Mouse (Mus musculus): Measurements from ENCODE around the gene Hsd17b14. TPM values are rescaled to one million over a fixed set of nuclear protein-coding genes. Genes with fewer than 3 reads are reported as not detected.
"Not testable (repeated sequence)": the region's sequence is repeated elsewhere in the genome, so short reads cannot be mapped to it uniquely, and the experiment has no call there.

The Hsd17b14 gene
- polyA plus RNA-seq (2015; fragmentation: Nextera tagmentation; extraction: Ambion mirVana) = 0.37 TPM in 1 of 2 replicates, not detected in the other

DNA sequence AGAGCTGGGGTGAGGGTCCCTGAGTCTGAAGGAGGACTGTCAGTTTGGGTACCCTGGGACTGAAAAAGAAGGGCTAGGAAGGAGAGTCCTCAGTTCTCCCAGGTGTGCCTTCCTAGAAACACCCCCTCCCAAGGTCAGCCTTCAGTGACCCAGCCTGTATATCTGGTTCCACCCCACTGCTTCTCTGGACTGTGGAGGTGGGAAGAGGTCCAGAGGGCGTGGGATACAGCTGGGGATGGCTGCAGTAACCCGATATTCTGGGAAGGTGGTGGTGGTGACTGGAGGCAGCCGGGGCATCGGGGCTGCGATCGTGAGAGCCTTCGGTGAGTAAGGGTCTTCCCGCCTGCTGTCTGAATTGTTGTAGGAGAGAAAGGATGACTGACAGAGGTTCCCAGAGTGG is at the start of gene Hsd17b14:
TSS of gene Hsd17b14 (plus strand) at position 150 of the 400 bp plus-strand sequence.
- no peaks in the 10 kb centered on the region for H3K4me1 ChIP-seq
- no peaks in the 10 kb centered on the region for H3K27me3 ChIP-seq (replicated peaks)
- no peak within 1 kb of the TSS for H3K27ac ChIP-seq
- H3K9me3 ChIP-seq = no peaks in the 10 kb centered on the region
- no peak within 1 kb of the TSS for H3K4me3 ChIP-seq
- no peaks in the 10 kb centered on the region for H3K36me3 ChIP-seq (replicated peaks)
- no peak for ATAC-seq (replicated peaks)
- no peak within 1 kb of the TSS for H3K9ac ChIP-seq
- WGBS = 53% methylated on average over 8 of the region's 8 CpGs
- H3K4me2 ChIP-seq = no peak within 1 kb of the TSS

DNA sequence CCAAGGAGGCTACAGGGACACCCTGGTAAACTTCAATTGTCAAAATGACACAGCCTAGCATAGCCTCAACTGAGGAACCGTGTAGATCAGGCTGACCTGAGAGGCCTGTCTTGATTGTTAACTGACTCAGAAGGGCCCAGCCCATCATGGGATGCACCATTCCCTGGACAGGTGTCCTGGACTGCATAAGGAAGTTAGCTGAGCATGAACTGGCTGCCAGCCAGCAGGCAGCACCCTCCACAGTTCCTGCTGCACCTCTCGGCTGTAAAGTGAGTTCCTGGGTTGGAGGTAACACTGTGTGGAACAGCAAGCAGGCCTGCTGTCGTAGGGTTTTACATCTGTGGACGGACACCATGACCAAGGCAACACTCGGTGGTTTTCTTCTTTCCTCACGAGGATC is 47.1 kb upstream of the Hsd17b14 start:
- Histone ChIP-seq H3K9ac (no peak overlapping the region), H3K27me3 (replicated peaks) (no peaks in the 10 kb centered on the region), H3K4me1 (peaks cover 16% of the 10 kb centered on the region), H3K4me3 (no peak overlapping the region), H3K36me3 (replicated peaks) (0 out of 2 replicates have a peak, but pooled peaks cover 4% of the 10 kb centered on the region), H3K9me3 (no peaks in the 10 kb centered on the region), H3K4me2 (no peak overlapping the region), H3K27ac (no peak overlapping the region)
- no peak for ATAC-seq (replicated peaks)
- WGBS = 91% methylated on average over 6 of the region's 6 CpGs

DNA sequence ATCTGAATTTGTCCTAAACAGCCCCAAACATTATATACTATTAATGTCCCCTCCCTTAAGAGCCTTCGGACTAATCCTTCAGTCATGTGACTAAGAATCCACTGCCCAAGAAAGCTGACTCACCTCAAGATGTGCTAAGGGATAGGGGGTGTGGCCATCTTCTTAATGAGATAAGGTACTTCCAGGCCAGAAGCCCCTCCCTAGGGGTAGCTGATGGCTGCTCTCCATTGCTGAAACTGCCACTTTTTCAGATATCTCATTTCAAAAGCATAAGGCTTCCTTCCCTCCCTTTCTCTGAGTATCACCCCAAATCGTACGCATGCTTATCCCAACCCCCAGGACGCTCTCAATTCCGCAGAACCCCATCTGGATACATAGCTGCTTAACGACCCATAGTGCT is 46.1 kb upstream of the Hsd17b14 start:
- WGBS = 92% methylated on average over 6 of the region's 6 CpGs
- H3K4me2 ChIP-seq = peak overlapping the region; percentile 93; the same call in 1 of the 2 replicates
- no peak overlapping the region for H3K9ac ChIP-seq

DNA sequence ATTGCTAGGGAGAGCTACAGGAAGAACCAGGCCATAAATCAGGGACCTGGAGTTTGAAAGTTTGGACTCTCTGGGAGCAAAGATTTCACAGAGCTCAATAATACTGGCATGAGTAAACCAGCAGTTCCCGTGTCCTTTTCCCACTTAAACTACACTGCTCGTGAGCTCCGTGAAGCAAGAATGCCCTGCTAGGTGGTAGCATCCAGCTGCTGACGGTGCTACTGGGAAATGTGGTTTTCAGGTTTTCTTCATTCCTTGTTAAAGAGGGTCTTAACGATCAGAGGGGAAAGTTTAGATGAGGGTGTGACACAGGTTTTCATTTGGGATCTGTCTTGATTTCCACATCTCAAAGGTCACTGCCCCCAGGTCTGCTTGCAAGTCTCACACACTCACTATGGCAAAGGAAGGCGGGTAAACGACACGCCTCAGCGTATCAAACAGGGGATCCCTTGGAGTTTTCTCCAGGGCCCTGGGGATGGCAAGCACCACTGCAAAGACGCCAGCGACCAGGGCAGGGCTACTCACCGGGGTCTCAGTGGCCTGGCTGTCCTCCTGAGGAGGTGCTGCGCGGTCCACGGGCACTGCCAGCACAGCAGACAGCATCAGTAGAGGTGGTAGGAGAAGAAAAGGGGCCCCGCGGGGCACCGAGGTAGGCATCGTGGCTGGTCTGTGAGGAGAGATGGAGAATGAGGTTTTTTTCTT is 45.4 kb upstream of the Hsd17b14 start:
- Histone ChIP-seq H3K27me3 (replicated peaks) (no peaks in the 10 kb centered on the region), H3K4me3 (peak overlapping the region; percentile 81), H3K9me3 (no peaks in the 10 kb centered on the region), H3K36me3 (replicated peaks) (0 out of 2 replicates have a peak, but pooled peaks cover 4% of the 10 kb centered on the region), H3K9ac (peak overlapping the region; percentile 83), H3K4me1 (peaks cover 16% of the 10 kb centered on the region), H3K4me2 (peak overlapping the region; percentile 93), H3K27ac (peak overlapping the region; percentile 86)
- WGBS = 44% methylated on average over 19 of the region's 19 CpGs
- peak; percentile 31 for ATAC-seq (replicated peaks)

More for the DNA sequence above, 46.1 kb upstream of the Hsd17b14 start:
- ATAC-seq (replicated peaks) = no peak
- no peaks in the 10 kb centered on the region for H3K27me3 ChIP-seq (replicated peaks)
- H3K4me1 ChIP-seq = peaks cover 16% of the 10 kb centered on the region
- 0 out of 2 replicates have a peak, but pooled peaks cover 4% of the 10 kb centered on the region for H3K36me3 ChIP-seq (replicated peaks)
- no peak overlapping the region for H3K27ac ChIP-seq
- H3K9me3 ChIP-seq = no peaks in the 10 kb centered on the region
- H3K4me3 ChIP-seq = no peak overlapping the region

DNA sequence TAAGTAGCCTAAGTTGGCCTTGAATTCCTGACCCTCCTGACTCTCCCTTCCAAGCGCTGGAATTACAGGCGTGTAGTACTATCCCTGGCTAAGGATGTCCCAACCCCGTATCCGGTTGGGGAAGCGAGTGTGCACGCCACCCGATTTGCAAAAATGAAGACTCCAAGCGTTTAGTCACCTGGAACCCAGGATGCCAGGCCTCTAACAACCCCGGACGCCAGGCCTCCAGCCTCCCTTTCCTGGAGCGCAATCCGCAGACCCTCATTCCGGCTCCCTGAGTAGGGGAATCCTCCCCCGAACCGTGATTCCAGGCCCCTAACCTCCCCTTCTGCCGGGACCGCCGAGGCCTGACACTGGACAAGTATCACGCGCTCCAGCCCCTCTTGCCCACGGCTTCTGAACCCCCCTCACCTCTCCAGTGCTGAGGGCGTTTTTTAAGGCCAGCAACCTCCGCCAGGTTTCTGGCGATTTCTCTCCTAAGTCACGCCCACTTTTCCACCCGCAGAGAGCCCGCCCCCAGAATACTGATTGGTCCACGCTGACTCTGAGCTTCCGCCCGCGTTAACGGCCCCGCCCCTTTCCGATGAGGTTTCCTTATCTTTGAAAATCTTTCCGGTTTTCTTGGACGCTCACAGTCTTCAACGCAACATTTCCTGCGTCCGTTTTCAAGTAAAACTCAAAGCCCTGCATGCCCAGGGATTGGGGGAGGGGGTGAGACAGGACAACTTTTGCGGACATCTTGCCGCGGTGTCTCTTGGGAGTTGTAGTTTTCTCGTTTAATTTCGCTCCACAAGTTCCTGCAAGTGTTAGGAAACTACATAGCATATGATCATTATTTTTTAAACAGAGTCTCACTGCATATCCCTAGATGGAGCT is 44.5 kb upstream of the Hsd17b14 start, which contains the start of gene Nucb1:
TSS of gene Nucb1 (minus strand) at position 495 of the 876 bp plus-strand sequence.
- peak within 1 kb of the TSS; percentile 81 for H3K4me3 ChIP-seq
- H3K36me3 ChIP-seq (replicated peaks) = 0 out of 2 replicates have a peak, but pooled peaks cover 4% of the 10 kb centered on the region
- peak within 1 kb of the TSS; percentile 83 for H3K9ac ChIP-seq
- H3K27me3 ChIP-seq (replicated peaks) = no peaks in the 10 kb centered on the region
- under 1% methylated on average over 44 of the region's 44 CpGs for WGBS
- H3K27ac ChIP-seq = peak within 1 kb of the TSS; percentile 86
- no peaks in the 10 kb centered on the region for H3K9me3 ChIP-seq
- peak; percentile 93 for ATAC-seq (replicated peaks)
- H3K4me2 ChIP-seq = peak within 1 kb of the TSS; percentile 93
- H3K4me1 ChIP-seq = peaks cover 16% of the 10 kb centered on the region

DNA sequence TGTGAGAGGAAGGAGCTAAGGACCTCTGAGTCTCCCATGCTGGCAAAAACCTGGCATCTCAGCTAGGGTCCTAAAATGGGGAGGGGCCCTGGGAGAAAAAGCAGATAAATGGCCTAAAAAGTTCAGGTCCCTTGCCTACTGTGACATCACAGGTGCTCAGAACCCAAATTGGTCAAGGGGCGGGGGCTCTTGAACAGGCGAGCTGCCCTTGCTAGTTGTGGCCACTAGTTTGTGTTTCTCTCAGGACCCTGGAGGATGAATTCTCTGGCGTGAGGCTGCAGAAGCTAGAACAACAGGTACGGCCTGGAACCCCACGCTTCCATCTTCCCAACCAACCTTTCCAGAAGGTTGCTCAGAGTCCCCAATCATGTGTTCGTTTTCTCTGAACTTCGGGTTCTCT is 40.3 kb upstream of the Hsd17b14 start:
- Histone ChIP-seq H3K4me1 (peaks cover 3% of the 10 kb centered on the region), H3K4me2 (no peak overlapping the region), H3K27me3 (replicated peaks) (no peaks in the 10 kb centered on the region), H3K27ac (no peak overlapping the region), H3K36me3 (replicated peaks) (no peaks in the 10 kb centered on the region), H3K9me3 (no peaks in the 10 kb centered on the region), H3K9ac (no peak overlapping the region), H3K4me3 (no peak overlapping the region)
- 89% methylated on average over 7 of the region's 7 CpGs for WGBS
- ATAC-seq (replicated peaks) = no peak

DNA sequence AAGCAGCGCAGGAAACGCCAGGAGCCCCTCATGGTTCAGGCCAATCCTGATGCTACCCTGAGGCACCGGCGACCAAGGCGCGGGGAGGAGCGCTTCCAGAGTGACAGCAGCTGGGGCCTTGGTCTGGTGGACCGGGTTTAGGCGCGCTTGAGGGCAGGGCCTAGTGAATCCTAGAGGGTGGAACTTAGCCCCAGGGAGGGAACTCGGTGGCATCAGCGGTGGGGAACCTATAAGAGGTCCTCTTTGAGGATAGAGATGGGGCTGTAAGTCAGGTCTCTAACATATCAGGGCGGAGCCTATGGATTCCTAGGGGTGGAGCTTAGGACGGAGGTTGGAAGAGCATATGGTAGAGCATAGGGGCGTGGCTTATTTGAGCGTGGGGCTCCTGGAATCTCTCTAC is 39.3 kb upstream of the Hsd17b14 start:
- 28% methylated on average over 16 of the region's 16 CpGs for WGBS

DNA sequence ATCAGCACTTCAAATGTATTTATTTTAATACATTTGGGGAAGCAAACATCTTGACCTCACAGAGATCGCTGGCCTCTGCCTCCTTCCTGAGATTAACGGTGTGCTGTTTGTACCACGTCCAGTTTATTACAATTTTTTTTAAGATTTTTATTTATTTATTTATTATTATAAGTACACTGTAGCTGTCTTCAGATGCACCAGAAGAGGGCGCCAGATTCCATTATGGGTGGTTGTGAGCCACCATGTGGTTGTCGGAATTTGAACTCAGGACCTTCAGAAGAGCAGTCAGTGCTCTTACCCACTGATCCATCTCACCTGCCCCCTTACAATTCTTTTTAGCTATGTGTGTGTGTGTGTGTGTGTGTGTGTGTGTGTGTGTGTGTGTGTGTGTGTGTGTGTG is 37.8 kb upstream of the Hsd17b14 start:
- 68% methylated on average over 5 of the region's 5 CpGs for WGBS
- H3K4me1 ChIP-seq; ATAC-seq (replicated peaks): not testable (repeated sequence)

More for the DNA sequence above, 39.3 kb upstream of the Hsd17b14 start:
- H3K36me3 ChIP-seq (replicated peaks) = no peaks in the 10 kb centered on the region
- H3K4me1 ChIP-seq = no peaks in the 10 kb centered on the region
- no peak overlapping the region for H3K4me3 ChIP-seq
- no peak overlapping the region for H3K27ac ChIP-seq
- no peaks in the 10 kb centered on the region for H3K9me3 ChIP-seq
- no peak for ATAC-seq (replicated peaks)
- no peak overlapping the region for H3K9ac ChIP-seq
- H3K4me2 ChIP-seq = no peak overlapping the region
- no peaks in the 10 kb centered on the region for H3K27me3 ChIP-seq (replicated peaks)

DNA sequence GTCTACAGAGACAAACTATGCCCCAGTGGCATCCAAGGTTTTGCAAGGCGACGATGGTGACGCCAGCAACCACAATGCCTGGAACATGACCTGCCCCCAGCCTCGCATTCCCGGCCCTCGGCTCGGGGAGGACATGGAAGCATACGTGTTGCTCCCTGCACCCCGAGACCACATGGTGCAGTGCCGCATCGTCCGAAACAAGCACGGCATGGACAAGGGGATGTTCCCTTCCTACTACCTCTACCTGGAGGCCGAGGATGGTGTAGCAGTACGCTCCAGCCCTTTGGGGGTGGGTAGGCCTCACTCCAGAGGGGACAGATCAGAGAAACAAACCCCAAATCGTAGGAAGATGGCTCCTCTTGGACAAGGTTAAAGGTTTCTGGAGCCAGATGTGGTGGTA is 36.1 kb upstream of the Hsd17b14 start:
- Histone ChIP-seq H3K27ac (no peak overlapping the region), H3K4me2 (no peak overlapping the region), H3K27me3 (replicated peaks) (no peaks in the 10 kb centered on the region), H3K9me3 (no peaks in the 10 kb centered on the region), H3K4me1 (peaks cover 9% of the 10 kb centered on the region; the same call in 1 of the 2 replicates), H3K4me3 (no peak overlapping the region), H3K9ac (no peak overlapping the region), H3K36me3 (replicated peaks) (no peaks in the 10 kb centered on the region)
- ATAC-seq (replicated peaks) = no peak
- WGBS = 93% methylated on average over 16 of the region's 16 CpGs

More for the DNA sequence above, 37.8 kb upstream of the Hsd17b14 start:
- H3K27me3 ChIP-seq (replicated peaks); H3K4me2 ChIP-seq; H3K36me3 ChIP-seq (replicated peaks); H3K4me3 ChIP-seq; H3K9me3 ChIP-seq; H3K27ac ChIP-seq; H3K9ac ChIP-seq: not testable (repeated sequence)

DNA sequence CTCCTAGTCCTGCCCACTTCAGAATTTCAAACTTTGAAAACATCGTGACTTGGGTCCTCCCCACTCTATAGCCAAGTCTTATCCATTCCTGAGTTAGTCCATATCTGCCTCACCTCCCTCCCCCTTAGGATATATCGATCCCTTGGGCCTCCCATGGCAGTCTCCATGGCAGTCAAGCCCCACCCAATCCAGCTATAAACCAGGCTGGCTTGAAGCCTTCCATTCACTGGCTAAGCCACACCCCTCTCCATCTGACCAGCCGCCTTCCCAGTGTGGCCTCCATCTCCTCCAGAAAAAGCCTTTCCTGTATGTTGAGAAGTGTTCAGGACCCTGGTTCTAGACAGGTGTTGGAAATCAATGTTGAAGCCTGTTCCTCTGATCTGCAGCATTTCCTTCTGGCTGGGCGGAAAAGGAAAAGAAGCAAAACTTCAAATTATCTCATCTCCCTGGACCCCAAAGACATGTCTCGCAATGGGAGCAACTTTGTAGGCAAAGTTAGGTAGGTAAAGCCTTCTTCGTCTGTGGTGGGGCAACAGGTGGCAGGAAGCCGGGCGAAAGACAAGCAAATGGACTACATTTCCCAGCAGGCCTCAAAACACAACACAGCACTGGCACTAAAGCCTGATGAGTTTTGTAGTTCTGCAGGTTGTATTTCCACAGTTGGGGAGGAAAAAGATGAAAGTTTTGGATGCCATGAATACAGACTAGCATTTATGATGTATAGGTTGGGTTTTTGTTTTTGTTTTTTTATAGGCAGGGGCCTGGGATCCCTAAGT is 35.2 kb upstream of the Hsd17b14 start:
- WGBS = 78% methylated on average over 8 of the region's 8 CpGs
- Histone ChIP-seq H3K4me3 (no peak overlapping the region), H3K4me1 (peaks cover 10% of the 10 kb centered on the region), H3K27me3 (replicated peaks) (no peaks in the 10 kb centered on the region), H3K9me3 (no peaks in the 10 kb centered on the region), H3K27ac (no peak overlapping the region), H3K9ac (no peak overlapping the region), H3K36me3 (replicated peaks) (no peaks in the 10 kb centered on the region), H3K4me2 (no peak overlapping the region)
- ATAC-seq (replicated peaks) = no peak

DNA sequence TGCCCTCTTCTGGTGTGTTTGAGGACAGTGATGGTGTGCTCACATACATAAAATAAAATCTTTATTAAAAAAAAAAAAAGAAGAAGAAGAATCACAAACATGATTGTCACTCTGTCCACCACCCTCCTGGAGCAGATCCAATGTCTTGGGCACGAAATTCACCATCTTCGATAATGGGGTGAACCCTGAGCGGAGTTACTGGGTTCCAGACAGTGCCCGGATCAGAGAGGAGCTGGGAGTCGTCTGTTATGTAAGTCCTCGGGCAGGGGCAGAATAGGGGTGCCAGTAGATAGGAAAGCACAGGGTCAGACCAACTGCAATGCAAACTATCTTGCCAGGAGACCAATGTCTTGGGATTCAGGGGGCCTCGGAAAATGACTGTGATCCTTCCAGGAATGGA is 34.1 kb upstream of the Hsd17b14 start:
- H3K4me1 ChIP-seq = peaks cover 21% of the 10 kb centered on the region
- 92% methylated on average over 7 of the region's 7 CpGs for WGBS
- no peaks in the 10 kb centered on the region for H3K9me3 ChIP-seq
- H3K4me2 ChIP-seq = no peak overlapping the region
- ATAC-seq (replicated peaks) = no peak
- no peak overlapping the region for H3K4me3 ChIP-seq
- no peak overlapping the region for H3K9ac ChIP-seq
- no peaks in the 10 kb centered on the region for H3K27me3 ChIP-seq (replicated peaks)
- no peaks in the 10 kb centered on the region for H3K36me3 ChIP-seq (replicated peaks)
- H3K27ac ChIP-seq = no peak overlapping the region

Data from midbrain, embryonic 15.5 days (tissue).